Mouse (Mus musculus): ENCODE measurements around the gene Olfr1355. TPM values are rescaled to one million over a fixed set of nuclear protein-coding genes. Genes with fewer than 3 reads are reported as not detected.
"Not testable (repeated sequence)": the region's sequence is repeated elsewhere in the genome, so short reads cannot be mapped to it uniquely, and the experiment has no call there.

Gene Olfr1355
- not detected in 2 replicates for polyA plus RNA-seq (2015; fragmentation: Nextera tagmentation; extraction: Ambion mirVana)

GRCm38 (mm10) chr10:78875240-78875639, at the start of gene Olfr1355:
Gene Olfr1355 (plus strand): TSS chr10:78875540.
- no peak for ATAC-seq (ENCODE audit: insufficient read depth)
- no peaks in the 10 kb centered on the region for H3K4me1 ChIP-seq (replicated peaks)

GRCm38 (mm10) chr10:78840456-78840855, 34.9 kb upstream of the Olfr1355 start:
- ATAC-seq (ENCODE audit: insufficient read depth); H3K27ac ChIP-seq (replicated peaks); H3K36me3 ChIP-seq (replicated peaks); H3K4me1 ChIP-seq (replicated peaks); H3K4me2 ChIP-seq; H3K9ac ChIP-seq; H3K9me3 ChIP-seq (replicated peaks); H3K27me3 ChIP-seq; H3K4me3 ChIP-seq (replicated peaks): not testable (repeated sequence)
- WGBS (ENCODE audit: insufficient replicate concordance): 69% methylated on average over 12 of the region's 12 CpGs

More at GRCm38 (mm10) chr10:78875240-78875639, at the start of gene Olfr1355:
- H3K4me2 ChIP-seq: no peak within 1 kb of the TSS
- no peaks in the 10 kb centered on the region for H3K9me3 ChIP-seq (replicated peaks)
- no peaks in the 10 kb centered on the region for H3K36me3 ChIP-seq (replicated peaks)
- no peak within 1 kb of the TSS for H3K9ac ChIP-seq
- no peaks in the 10 kb centered on the region for H3K27me3 ChIP-seq
- H3K4me3 ChIP-seq (replicated peaks): no peak within 1 kb of the TSS
- H3K27ac ChIP-seq (replicated peaks): no peak within 1 kb of the TSS
- WGBS (ENCODE audit: insufficient replicate concordance): 42% methylated on average over 2 of the region's 2 CpGs

DNA sequence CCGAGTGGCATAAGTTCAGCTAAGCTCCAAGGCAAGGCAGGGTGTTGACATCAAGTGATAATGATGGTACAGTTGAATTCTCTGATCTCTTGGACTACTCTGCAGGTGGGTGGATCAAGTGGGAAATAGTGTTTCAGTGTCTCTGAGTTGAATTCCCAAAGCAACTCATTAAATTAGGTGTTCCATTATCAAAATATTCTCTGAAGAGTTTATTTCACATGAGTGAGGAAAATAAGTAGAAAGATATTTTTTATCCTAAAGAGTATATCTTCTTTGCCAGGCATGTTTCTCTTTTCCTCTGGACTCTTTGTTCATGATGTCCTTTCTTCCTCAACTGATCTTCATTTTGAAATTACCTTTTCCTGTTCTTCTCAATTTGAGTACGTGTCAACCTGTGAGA, 23.3 kb upstream of the Olfr1355 start, which contains the start of gene Olfr1356:
Gene Olfr1356 (minus strand): TSS at position 101 of the 400 bp plus-strand sequence.
- 53% methylated on average over 2 of the region's 2 CpGs for WGBS (ENCODE audit: insufficient replicate concordance)

DNA sequence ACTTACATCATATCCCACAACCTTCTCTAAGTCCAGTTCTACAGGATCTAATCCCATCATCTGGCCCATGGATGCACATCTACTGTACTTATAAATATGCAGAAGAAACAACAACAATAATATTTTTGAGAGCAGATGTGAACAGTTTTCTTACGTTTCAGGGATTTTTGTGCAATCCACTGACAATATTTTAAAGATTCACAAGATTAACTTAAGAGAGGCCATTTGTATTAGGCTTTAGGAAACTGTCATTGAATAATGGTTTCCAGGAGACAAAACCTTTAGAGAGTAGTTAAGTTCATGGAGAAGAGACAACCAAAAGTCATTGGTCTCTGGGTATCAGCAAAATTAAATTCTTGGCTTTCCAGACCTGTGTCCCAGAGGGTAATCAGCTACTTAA, 37.5 kb downstream of the Olfr1355 start, which contains the start of gene Olfr1354:
Gene Olfr1354 (plus strand): TSS at position 301 of the 400 bp plus-strand sequence.
- 40% methylated on average over 1 of the region's 1 CpGs for WGBS (ENCODE audit: insufficient replicate concordance)
- H3K9me3 ChIP-seq (replicated peaks); H3K9ac ChIP-seq; H3K27ac ChIP-seq (replicated peaks); H3K4me3 ChIP-seq (replicated peaks); H3K36me3 ChIP-seq (replicated peaks); ATAC-seq (ENCODE audit: insufficient read depth); H3K4me2 ChIP-seq; H3K27me3 ChIP-seq; H3K4me1 ChIP-seq (replicated peaks): not testable (repeated sequence)

More for the DNA sequence above, 23.3 kb upstream of the Olfr1355 start, which contains the start of gene Olfr1356:
- H3K4me2 ChIP-seq: no peak within 1 kb of the TSS
- no peak within 1 kb of the TSS for H3K4me3 ChIP-seq (replicated peaks)
- H3K4me1 ChIP-seq (replicated peaks): no peaks in the 10 kb centered on the region
- H3K27me3 ChIP-seq: no peaks in the 10 kb centered on the region
- ATAC-seq (ENCODE audit: insufficient read depth): no peak
- no peak within 1 kb of the TSS for H3K27ac ChIP-seq (replicated peaks)
- H3K9me3 ChIP-seq (replicated peaks): no peaks in the 10 kb centered on the region
- H3K36me3 ChIP-seq (replicated peaks): no peaks in the 10 kb centered on the region
- no peak within 1 kb of the TSS for H3K9ac ChIP-seq

Other genes starting within 250 kb of the Olfr1355 start
- gene Casp14, start 157.2 kb upstream of the Olfr1355 start, polyA plus RNA-seq (2015; fragmentation: Nextera tagmentation; extraction: Ambion mirVana): not detected in 2 replicates
- gene Ccdc105, start 122.5 kb upstream of the Olfr1355 start, polyA plus RNA-seq (2015; fragmentation: Nextera tagmentation; extraction: Ambion mirVana): not detected in 2 replicates
- 0.12 and 0.17 TPM in 2 replicates for gene Slc1a6, start 95.0 kb upstream of the Olfr1355 start, polyA plus RNA-seq (2015; fragmentation: Nextera tagmentation; extraction: Ambion mirVana)
- not detected in 2 replicates for gene Olfr1356, start 23.4 kb upstream of the Olfr1355 start, polyA plus RNA-seq (2015; fragmentation: Nextera tagmentation; extraction: Ambion mirVana)
- not detected in 2 replicates for gene Olfr1354, start 37.6 kb downstream of the Olfr1355 start, polyA plus RNA-seq (2015; fragmentation: Nextera tagmentation; extraction: Ambion mirVana)
- not detected in 2 replicates for gene Olfr8, start 75.1 kb downstream of the Olfr1355 start, polyA plus RNA-seq (2015; fragmentation: Nextera tagmentation; extraction: Ambion mirVana)
- gene Olfr1353, start 87.8 kb downstream of the Olfr1355 start, polyA plus RNA-seq (2015; fragmentation: Nextera tagmentation; extraction: Ambion mirVana): not detected in 2 replicates
- gene Olfr1352, start 105.5 kb downstream of the Olfr1355 start, polyA plus RNA-seq (2015; fragmentation: Nextera tagmentation; extraction: Ambion mirVana): not detected in 2 replicates
- not detected in 2 replicates for gene Olfr1351, start 136.9 kb downstream of the Olfr1355 start, polyA plus RNA-seq (2015; fragmentation: Nextera tagmentation; extraction: Ambion mirVana)
- gene Olfr57, start 153.2 kb downstream of the Olfr1355 start, polyA plus RNA-seq (2015; fragmentation: Nextera tagmentation; extraction: Ambion mirVana): not detected in 2 replicates
- gene 2610008E11Rik, start 222.1 kb downstream of the Olfr1355 start, polyA plus RNA-seq (2015; fragmentation: Nextera tagmentation; extraction: Ambion mirVana): 2.8 and 3.5 TPM in 2 replicates